13 mouse cellular contexts compared by ENCODE assay signal in the genomic region with DNA sequence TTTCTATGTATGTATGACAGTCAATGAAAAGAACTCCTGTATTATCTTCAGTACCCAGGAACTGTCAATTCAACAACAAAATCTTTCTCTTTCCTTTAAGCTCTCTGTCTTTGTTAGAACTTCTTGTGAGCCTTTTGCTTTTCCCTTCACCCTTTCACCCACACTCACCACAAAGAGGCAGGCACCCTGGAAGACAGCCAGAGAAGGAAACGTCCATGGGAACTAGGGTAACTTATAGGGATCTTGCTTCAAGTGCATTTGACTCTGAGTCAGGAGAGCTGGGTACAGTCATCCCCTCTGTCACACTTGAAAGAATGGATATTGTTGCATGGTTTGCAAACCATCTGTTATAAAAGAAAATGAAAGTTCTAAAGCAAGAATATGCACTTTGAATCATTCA.
"Had no signal": no experiment of that assay in that cellular context is flagged by ENCODE, and none has a peak within 500 bp of the region (broad histone marks: within the 10 kb centered on the region; RNA-seq: fewer than 3 reads in every experiment).

No protein-coding gene starts in this region.

- H3K4me3 ChIP-seq: kidney, embryonic 15.5 days; limb, embryonic 15.5 days; liver, embryonic 13.5 days; megakaryocyte, embryonic 14.5 days; midbrain, embryonic 15.5 days had no signal

- H3K27ac ChIP-seq: kidney, embryonic 15.5 days; limb, embryonic 15.5 days; liver, embryonic 13.5 days; macrophage; midbrain, embryonic 15.5 days had no signal

- ATAC-seq: liver, postnatal 0 days; midbrain, embryonic 15.5 days had no signal

- DNase-seq: kidney, adult 2 months; kidney, postnatal 14 days; liver, embryonic 13.5 days; liver, postnatal 0 days; right cerebral cortex, adult 18-20 months; right cerebral cortex, postnatal 25 days; thymus, adult 18-20 months; thymus, postnatal 14 days had no signal
